Mouse (Mus musculus): ENCODE results near the gene Gaa. TPM values are rescaled to one million over a fixed set of nuclear protein-coding genes. Genes with fewer than 3 reads are reported as not detected.
"Not testable (repeated sequence)": the region's sequence is repeated elsewhere in the genome, so short reads cannot be mapped to it uniquely, and the experiment has no call there.

The Gaa gene
- polyA plus RNA-seq, 1 experiment from 2014 or later: 26.8 TPM

DNA sequence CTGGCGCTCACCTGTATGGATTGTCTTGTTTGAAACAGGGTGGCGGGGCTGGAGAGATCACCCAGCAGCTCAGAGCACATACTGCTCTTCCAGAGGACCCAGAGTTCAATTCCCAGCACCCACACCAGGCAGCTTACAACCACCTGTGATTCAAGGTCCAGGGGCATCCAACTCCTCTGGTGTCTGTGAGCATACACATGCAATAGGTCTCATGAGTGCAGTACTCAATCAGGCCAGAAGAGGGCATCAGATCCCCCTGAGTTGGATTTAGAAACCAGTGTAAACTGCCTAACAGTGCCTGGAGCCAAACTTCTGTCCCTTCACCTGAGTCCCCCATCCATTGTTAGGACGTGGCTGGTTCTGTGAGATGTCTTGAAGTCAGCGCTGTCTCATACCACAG is 32.1 kb upstream of the Gaa start:
- H3K4me1 ChIP-seq: peaks cover 16% of the 10 kb centered on the region
- 88% methylated on average over 4 of the region's 4 CpGs for WGBS
- no peak overlapping the region for H3K9ac ChIP-seq
- H3K4me3 ChIP-seq: no peak overlapping the region
- no peaks in the 10 kb centered on the region for H3K9me3 ChIP-seq (replicated peaks)
- ATAC-seq: no peak
- no peak overlapping the region for H3K27ac ChIP-seq
- H3K4me2 ChIP-seq: no peak overlapping the region
- no peaks in the 10 kb centered on the region for H3K27me3 ChIP-seq
- peaks cover 52% of the 10 kb centered on the region for H3K36me3 ChIP-seq (ENCODE audit: poor library complexity, severe bottlenecking)

- Histone ChIP-seq H3K36me3 (ENCODE audit: poor library complexity, severe bottlenecking) (peaks cover 59% of the 10 kb centered on the region), H3K27me3 (no peaks in the 10 kb centered on the region), H3K27ac (no peak overlapping the region), H3K4me2 (no peak overlapping the region), H3K4me1 (peaks cover 16% of the 10 kb centered on the region), H3K4me3 (no peak overlapping the region), H3K9me3 (replicated peaks) (no peaks in the 10 kb centered on the region), H3K9ac (no peak overlapping the region)
- 36% methylated on average over 8 of the region's 8 CpGs for WGBS
- ATAC-seq: no peak
Measured at GRCm38 (mm10) chr11:119236354-119236753, 31.3 kb upstream of the Gaa start.

- 47% methylated on average over 3 of the region's 3 CpGs for WGBS
- H3K27me3 ChIP-seq: no peaks in the 10 kb centered on the region
- peaks cover 16% of the 10 kb centered on the region for H3K4me1 ChIP-seq
- no peak overlapping the region for H3K27ac ChIP-seq
- no peaks in the 10 kb centered on the region for H3K9me3 ChIP-seq (replicated peaks)
- peaks cover 54% of the 10 kb centered on the region for H3K36me3 ChIP-seq (ENCODE audit: poor library complexity, severe bottlenecking)
- no peak for ATAC-seq
- no peak overlapping the region for H3K4me2 ChIP-seq
- no peak overlapping the region for H3K9ac ChIP-seq
- no peak overlapping the region for H3K4me3 ChIP-seq
Measured at GRCm38 (mm10) chr11:119237007-119237406, 30.7 kb upstream of the Gaa start.

DNA sequence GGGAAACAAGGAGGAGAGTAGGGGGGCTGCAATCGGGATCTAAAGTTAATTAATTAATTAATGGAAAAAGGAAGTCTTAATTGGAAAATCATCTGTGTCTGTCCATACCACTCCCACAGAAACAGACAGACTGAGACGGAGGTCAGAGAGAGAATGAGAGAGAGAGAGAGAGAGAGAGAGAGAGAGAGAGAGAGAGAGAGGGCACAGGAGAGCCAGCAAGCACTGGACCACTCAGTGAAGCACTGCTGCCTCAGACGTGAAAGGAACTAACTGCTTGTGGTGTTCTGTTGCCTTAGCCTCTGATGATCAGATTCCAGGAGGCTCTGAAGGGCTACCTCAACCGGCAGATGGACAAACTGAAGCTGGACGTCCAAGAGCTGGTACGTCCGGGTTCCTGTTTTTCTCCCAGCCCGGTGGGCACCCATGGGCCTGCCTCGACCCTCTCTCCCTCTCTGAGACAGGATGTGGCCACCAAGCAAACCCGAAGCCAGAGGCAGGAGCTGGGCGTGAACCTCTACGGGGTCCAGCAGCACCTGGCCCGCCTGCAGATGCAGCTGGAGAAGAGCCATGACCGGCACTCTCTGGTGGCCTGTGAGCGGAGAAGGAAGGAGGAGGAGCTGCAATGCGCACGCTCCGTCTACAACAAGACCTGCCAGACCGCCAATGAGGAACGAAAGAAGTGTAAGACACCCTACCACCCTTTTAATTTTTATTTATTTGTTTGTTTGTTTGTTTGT is 30.0 kb upstream of the Gaa start:
- ATAC-seq: peak; percentile 44
- Histone ChIP-seq H3K4me1 (peaks cover 16% of the 10 kb centered on the region), H3K27ac (no peak overlapping the region), H3K9me3 (replicated peaks) (no peaks in the 10 kb centered on the region), H3K27me3 (no peaks in the 10 kb centered on the region), H3K36me3 (ENCODE audit: poor library complexity, severe bottlenecking) (peaks cover 56% of the 10 kb centered on the region), H3K4me2 (peak overlapping the region; percentile 47), H3K9ac (peak overlapping the region; percentile 6; the same call in 1 of the 2 replicates), H3K4me3 (peak overlapping the region; percentile 24)
- 35% methylated on average over 20 of the region's 20 CpGs for WGBS

DNA sequence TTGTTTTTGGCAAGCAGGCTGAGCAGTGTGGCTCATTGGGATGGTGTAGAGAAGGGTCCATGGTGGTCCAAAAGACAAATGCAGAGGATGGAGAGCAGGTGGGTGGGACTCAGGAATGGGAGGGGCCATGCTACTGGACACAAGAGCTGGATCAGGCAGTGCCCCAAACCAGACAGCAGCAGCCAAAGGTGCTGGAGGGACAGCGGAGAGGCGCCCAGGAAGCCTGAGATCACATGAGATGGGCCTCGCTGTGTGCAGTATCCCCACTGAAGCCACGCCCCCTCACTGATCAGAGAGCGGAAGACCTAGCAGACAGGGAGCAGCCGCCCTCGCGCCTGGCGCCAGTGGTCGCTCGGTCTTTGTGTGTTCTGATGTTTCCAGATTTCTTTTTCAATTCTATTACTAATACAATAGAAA is 29.4 kb upstream of the Gaa start:
- peak; percentile 52; the same call in 1 of the 2 replicates for ATAC-seq
- H3K4me2 ChIP-seq: peak overlapping the region; percentile 47
- peaks cover 62% of the 10 kb centered on the region for H3K36me3 ChIP-seq (ENCODE audit: poor library complexity, severe bottlenecking)
- H3K4me1 ChIP-seq: peaks cover 16% of the 10 kb centered on the region
- H3K27me3 ChIP-seq: no peaks in the 10 kb centered on the region
- WGBS: 11% methylated on average over 11 of the region's 11 CpGs
- no peaks in the 10 kb centered on the region for H3K9me3 ChIP-seq (replicated peaks)
- peak overlapping the region; percentile 41; the same call in 1 of the 2 replicates for H3K9ac ChIP-seq
- peak overlapping the region; percentile 24 for H3K4me3 ChIP-seq
- 0 out of 2 replicates have a peak overlapping the region, but pooled peaks have one; percentile 31 for H3K27ac ChIP-seq

DNA sequence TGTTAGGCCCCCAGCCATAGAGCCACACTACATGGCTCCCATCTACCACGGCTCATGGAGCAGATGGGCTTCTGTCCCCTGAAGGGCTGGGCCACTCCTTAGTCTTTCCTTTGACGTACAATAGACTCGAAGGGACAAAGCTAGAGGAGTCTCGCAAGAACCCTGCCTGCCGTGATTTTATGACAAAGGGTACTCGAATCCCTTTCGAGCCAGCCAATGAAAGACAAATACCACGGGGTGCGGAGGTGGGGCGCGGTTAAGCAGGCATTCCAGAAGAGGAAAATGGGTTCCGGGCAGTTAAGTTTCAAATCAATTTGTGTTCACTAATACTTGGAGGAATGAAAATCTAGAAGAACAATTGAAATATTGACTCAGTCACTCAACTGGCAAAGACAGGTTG is 28.2 kb upstream of the Gaa start:
- peaks cover 16% of the 10 kb centered on the region for H3K4me1 ChIP-seq
- H3K9ac ChIP-seq: no peak overlapping the region
- H3K36me3 ChIP-seq (ENCODE audit: poor library complexity, severe bottlenecking): peaks cover 61% of the 10 kb centered on the region
- H3K9me3 ChIP-seq (replicated peaks): no peaks in the 10 kb centered on the region
- H3K27me3 ChIP-seq: no peaks in the 10 kb centered on the region
- ATAC-seq: no peak
- H3K4me3 ChIP-seq: no peak overlapping the region
- H3K27ac ChIP-seq: no peak overlapping the region
- WGBS: 91% methylated on average over 12 of the region's 12 CpGs
- no peak overlapping the region for H3K4me2 ChIP-seq

DNA sequence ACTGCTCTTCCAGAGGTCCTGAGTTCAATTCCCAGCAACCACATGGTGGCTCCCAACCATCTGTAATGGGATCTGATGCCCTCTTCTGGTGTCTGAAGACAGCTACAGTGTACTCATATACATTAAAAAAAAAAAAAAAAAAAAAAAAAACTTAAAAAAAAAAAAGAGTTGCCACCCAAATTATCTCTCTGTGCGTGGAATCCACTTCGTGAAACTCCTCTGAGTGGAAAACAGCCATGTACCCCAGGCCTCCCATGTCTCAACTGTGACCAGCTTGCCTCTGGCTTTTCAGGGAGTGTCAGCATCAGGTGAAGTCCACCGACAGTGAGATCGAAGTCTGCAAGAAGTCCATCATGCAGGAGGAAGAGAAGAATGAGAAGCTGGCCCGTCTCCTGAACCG is 22.1 kb upstream of the Gaa start:
- not testable (repeated sequence) for H3K9ac ChIP-seq; H3K27ac ChIP-seq; H3K4me1 ChIP-seq; H3K9me3 ChIP-seq (replicated peaks); H3K4me3 ChIP-seq; H3K4me2 ChIP-seq; H3K27me3 ChIP-seq; ATAC-seq
- WGBS: 97% methylated on average over 6 of the region's 6 CpGs
- H3K36me3 ChIP-seq (ENCODE audit: poor library complexity, severe bottlenecking): peaks cover 39% of the 10 kb centered on the region

DNA sequence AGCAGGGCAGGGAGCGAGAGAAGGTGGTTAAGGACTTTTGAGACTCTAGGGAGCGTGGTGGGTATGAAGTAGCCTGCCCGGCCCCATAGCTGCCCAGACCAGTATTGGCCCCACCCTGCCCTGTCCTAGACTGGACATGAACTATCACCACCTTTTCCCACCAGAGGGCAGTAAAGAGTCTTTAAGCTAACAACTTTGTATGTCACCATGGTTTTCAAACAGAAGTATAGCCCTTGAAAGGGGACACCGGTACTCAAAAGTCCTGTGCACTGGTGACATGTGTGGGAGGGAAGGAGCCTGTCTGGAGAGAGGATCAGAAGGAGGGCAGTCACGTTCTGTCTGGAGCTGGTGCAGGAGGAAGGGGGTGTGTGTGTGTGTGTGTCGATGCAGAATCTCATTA is 18.7 kb upstream of the Gaa start:
- Histone ChIP-seq H3K4me3 (no peak overlapping the region), H3K9me3 (replicated peaks) (no peaks in the 10 kb centered on the region), H3K4me1 (peaks cover 19% of the 10 kb centered on the region), H3K27ac (no peak overlapping the region), H3K9ac (no peak overlapping the region), H3K36me3 (ENCODE audit: poor library complexity, severe bottlenecking) (peaks cover 16% of the 10 kb centered on the region), H3K27me3 (no peaks in the 10 kb centered on the region), H3K4me2 (no peak overlapping the region)
- 0 out of 2 replicates have a peak, but pooled peaks have one; percentile 48 for ATAC-seq
- WGBS: 29% methylated on average over 6 of the region's 6 CpGs

DNA sequence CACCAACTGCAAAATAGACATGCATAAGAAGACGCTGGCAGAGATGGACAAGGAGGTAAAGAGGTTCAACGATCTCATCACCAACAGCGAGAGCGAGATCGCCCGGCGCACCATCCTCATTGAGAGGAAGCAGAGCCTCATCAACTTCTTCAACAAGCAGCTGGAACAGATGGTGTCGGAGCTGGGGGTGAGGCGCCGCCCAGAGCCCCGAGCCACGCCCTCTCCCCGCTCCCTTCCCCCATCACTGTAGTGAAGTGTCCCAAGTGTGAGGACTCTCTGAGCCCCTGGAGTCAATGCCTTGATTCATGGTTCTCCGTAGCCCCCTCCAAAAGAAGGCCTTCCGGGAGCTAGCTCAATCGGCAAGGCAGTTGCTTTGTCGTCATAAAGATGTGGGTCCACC is 16.7 kb upstream of the Gaa start:
- WGBS: 80% methylated on average over 17 of the region's 17 CpGs
- no peak overlapping the region for H3K9ac ChIP-seq
- no peak for ATAC-seq
- H3K27me3 ChIP-seq: no peaks in the 10 kb centered on the region
- H3K36me3 ChIP-seq (ENCODE audit: poor library complexity, severe bottlenecking): peaks cover 12% of the 10 kb centered on the region; the same call in 1 of the 2 replicates
- no peak overlapping the region for H3K27ac ChIP-seq
- peaks cover 19% of the 10 kb centered on the region for H3K4me1 ChIP-seq
- no peak overlapping the region for H3K4me2 ChIP-seq
- no peaks in the 10 kb centered on the region for H3K9me3 ChIP-seq (replicated peaks)
- no peak overlapping the region for H3K4me3 ChIP-seq

DNA sequence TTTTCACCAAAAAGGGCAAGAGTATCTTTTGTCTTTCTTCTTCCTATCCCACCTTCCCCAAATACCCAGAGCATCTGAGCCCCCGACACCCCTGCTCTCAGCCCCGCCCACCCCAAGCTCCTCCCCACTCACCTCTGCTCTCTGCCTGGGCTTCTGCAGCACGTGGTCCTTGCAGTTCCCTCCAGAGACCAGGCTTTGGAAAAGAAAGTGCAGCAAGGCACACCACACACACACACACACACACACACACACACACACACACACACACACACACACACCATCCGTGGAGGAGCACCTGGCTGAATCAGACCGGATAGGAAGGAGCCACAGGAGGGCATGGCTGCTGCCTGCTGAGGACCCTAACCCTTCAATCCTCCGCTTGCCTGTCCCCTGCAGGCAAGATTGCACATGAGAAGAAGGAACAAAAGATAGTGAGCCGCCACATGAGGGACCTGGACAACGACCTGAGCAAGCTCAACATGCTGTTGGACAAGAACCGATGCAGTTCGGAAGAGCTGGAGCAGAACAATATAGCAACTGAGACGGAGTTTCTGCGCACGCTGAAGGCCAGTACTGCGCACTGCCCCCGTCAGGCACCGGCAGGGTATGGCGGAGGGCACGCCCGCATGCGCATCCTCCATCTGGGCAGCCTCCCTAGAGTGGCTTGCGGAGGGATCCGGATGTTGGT is 14.7 kb upstream of the Gaa start:
- H3K9me3 ChIP-seq (replicated peaks): no peaks in the 10 kb centered on the region
- H3K36me3 ChIP-seq (ENCODE audit: poor library complexity, severe bottlenecking): peaks cover 11% of the 10 kb centered on the region; the same call in 1 of the 2 replicates
- peaks cover 22% of the 10 kb centered on the region for H3K4me1 ChIP-seq
- peak overlapping the region; percentile 18; the same call in 1 of the 2 replicates for H3K4me3 ChIP-seq
- H3K4me2 ChIP-seq: peak overlapping the region; percentile 51
- H3K27ac ChIP-seq: no peak overlapping the region; the same call in 1 of the 2 replicates
- no peaks in the 10 kb centered on the region for H3K27me3 ChIP-seq
- ATAC-seq: peak; percentile 72
- 5% methylated on average over 22 of the region's 22 CpGs for WGBS
- H3K9ac ChIP-seq: no peak overlapping the region

- not testable (repeated sequence) for H3K4me2 ChIP-seq
Measured at GRCm38 (mm10) chr11:119256557-119256956, 11.1 kb upstream of the Gaa start.

GRCm38 (mm10) chr11:119258216-119258571 is 9.5 kb upstream of the Gaa start:
- no peak for ATAC-seq
- Histone ChIP-seq H3K4me3 (peak overlapping the region; percentile 22), H3K4me2 (peak overlapping the region; percentile 49), H3K27me3 (no peaks in the 10 kb centered on the region), H3K9ac (no peak overlapping the region), H3K9me3 (replicated peaks) (no peaks in the 10 kb centered on the region), H3K27ac (0 out of 2 replicates have a peak overlapping the region, but pooled peaks have one; percentile 4), H3K36me3 (ENCODE audit: poor library complexity, severe bottlenecking) (peaks cover 27% of the 10 kb centered on the region), H3K4me1 (peaks cover 7% of the 10 kb centered on the region)
- WGBS: 72% methylated on average over 9 of the region's 9 CpGs

More at GRCm38 (mm10) chr11:119256557-119256956, 11.1 kb upstream of the Gaa start:
- H3K27ac ChIP-seq; H3K4me3 ChIP-seq; H3K9ac ChIP-seq; H3K27me3 ChIP-seq; H3K9me3 ChIP-seq (replicated peaks); ATAC-seq: not testable (repeated sequence)
- 88% methylated on average over 5 of the region's 5 CpGs for WGBS
- Histone ChIP-seq H3K4me1 (peaks cover 22% of the 10 kb centered on the region), H3K36me3 (ENCODE audit: poor library complexity, severe bottlenecking) (peaks cover 21% of the 10 kb centered on the region)
